In the genomic region with DNA sequence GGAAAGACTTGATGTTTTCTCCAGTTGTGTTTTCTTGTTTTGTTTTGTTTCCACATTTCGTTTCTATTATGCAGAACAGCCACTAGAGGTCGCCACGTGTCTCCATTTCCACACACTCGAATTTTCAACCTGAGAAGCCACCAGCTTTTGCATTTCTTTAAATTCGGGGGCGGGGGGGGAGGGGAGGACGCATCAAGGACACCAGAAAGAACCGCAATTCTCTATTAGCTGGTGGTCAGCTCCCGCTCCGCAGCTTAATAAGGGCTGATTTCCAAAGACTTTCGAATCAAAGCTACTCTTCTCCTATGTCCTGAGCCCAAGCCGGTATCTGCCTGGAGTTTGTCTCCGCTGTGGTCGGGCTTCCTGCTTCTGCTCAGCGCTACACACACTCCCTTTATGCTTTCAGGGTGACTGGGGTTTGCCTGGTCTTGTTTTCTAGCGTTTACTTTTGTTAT, we compare ENCODE assay signal across 8 mouse cellular contexts. TPM values are rescaled to one million over a fixed set of nuclear protein-coding genes. Genes with fewer than 3 reads are reported as not detected.
DNase-seq lines count a peak whose midpoint lies in the region; ATAC-seq and TF ChIP-seq lines count a peak whose summit lies in the region.

No protein-coding gene starts in this region.

- 0% methylated on average over 15 of the region's 16 CpGs for WGBS in lung, postnatal 0 days
- under 1% methylated on average over 16 of the region's 16 CpGs for WGBS in thymus, adult 2 months

- H3K27ac ChIP-seq in ES-E14 (ENCODE audit: insufficient read depth, low read depth, low read length, poor library complexity, severe bottlenecking) = no peak overlapping the region
- H3K27ac ChIP-seq in lung, postnatal 0 days (ENCODE audit: low read length) = no peak overlapping the region
- H3K27ac ChIP-seq in thymus, adult 2 months (ENCODE audit: control insufficient read depth, insufficient read depth, low read length) = no peak overlapping the region

- H3K9ac ChIP-seq in ES-E14 (ENCODE audit: insufficient read depth, low read depth, low read length, poor library complexity, severe bottlenecking) = peak overlapping the region; percentile 31; the same call in 1 of the 2 replicates
- 0 out of 2 replicates have a peak overlapping the region, but pooled peaks have one; percentile 2 for H3K9ac ChIP-seq in lung, postnatal 0 days (replicated peaks; ENCODE audit: low read depth)

- peak; percentile 19 for ATAC-seq in erythroblast, adult 5-6 weeks (replicated peaks; ENCODE audit: low FRiP score, poor library complexity, severe bottlenecking)
- peak; percentile 59 to 61; a peak in 3 of 4 replicates for ATAC-seq in hematopoietic stem cell, adult 5-6 weeks (replicated peaks in 1 of 2; ENCODE audit: insufficient read depth in 1 of 2, low FRiP score in 2 of 2, low TSS enrichment in 1 of 2, low read depth in 1 of 2, poor library complexity in 2 of 2, severe bottlenecking in 2 of 2)
- peak; percentile 68 for ATAC-seq in lung, postnatal 0 days

- no peak for TF ChIP-seq POLR2A in thymus, adult 2 months (IDR thresholded peaks at IDR 0.05; ENCODE audit: control insufficient read depth, extremely low read depth, insufficient read depth, low read length, poor library complexity)

- DNase-seq in ES-E14 (ENCODE audit: low read depth, low spot score) = peak; percentile 75
- DNase-seq in brain, embryonic 18.5 days (ENCODE audit: low read depth, low spot score) = peak; percentile 59
- DNase-seq in layer of hippocampus, adult 9-11 months = peak; percentile 22
- peak; percentile 76 for DNase-seq in lung, postnatal 0 days (ENCODE audit: low spot score)
- DNase-seq in ovary, adult 18-20 months (ENCODE audit: low spot score) = peak; percentile 8
- DNase-seq in thymus, adult 2 months = peak; percentile 56

- peak overlapping the region; percentile 71 for H3K4me2 ChIP-seq in lung, postnatal 0 days (replicated peaks; ENCODE audit: low read depth, low read length)

- TF ChIP-seq EP300 in lung, postnatal 0 days (IDR thresholded peaks at IDR 0.05) = no peak

- H3K4me1 ChIP-seq in ES-E14 (ENCODE audit: control insufficient read depth in 2 of 2, insufficient read depth in 2 of 2, low read length in 2 of 2, poor library complexity in 1 of 2) = peaks cover 2 to 5% of the 10 kb centered on the region in 2 experiments; a peak in 2 of 4 replicates
- H3K4me1 ChIP-seq in lung, postnatal 0 days (ENCODE audit: insufficient read depth, low read depth, low read length) = no peaks in the 10 kb centered on the region
- peaks cover 4% of the 10 kb centered on the region for H3K4me1 ChIP-seq in thymus, adult 2 months (replicated peaks; ENCODE audit: control insufficient read depth, insufficient read depth, low read length)

- H3K4me3 ChIP-seq in ES-E14 (ENCODE audit: insufficient read depth in 1 of 2, low read depth in 1 of 2, low read length in 2 of 2, poor library complexity in 1 of 2, severe bottlenecking in 1 of 2) = peak overlapping the region; percentile 27 to 44
- H3K4me3 ChIP-seq in lung, postnatal 0 days (ENCODE audit: low read depth, low read length) = peak overlapping the region; percentile 53
- H3K4me3 ChIP-seq in thymus, adult 2 months (ENCODE audit: control insufficient read depth, insufficient read depth, low read length) = peak overlapping the region; percentile 57

- in situ Hi-C loops in ES-E14 (cut with MboI; ENCODE audit: low sequenced_read_pairs in 2 of 2, unreplicated experiment in 2 of 2) = loop anchor here (5.0 to 10.0 kb wide), 2 partner anchors 192 to 194 kb away; no protein-coding TSS in a partner anchor

- no peaks in the 10 kb centered on the region for H3K27me3 ChIP-seq in lung, postnatal 0 days (replicated peaks; ENCODE audit: insufficient read depth, low read length)
- no peaks in the 10 kb centered on the region for H3K27me3 ChIP-seq in thymus, adult 2 months (ENCODE audit: control insufficient read depth, insufficient read depth, low read length)

- peak; percentile 78 for TF ChIP-seq CTCF in lung, postnatal 0 days (IDR thresholded peaks at IDR 0.05)
- TF ChIP-seq CTCF in thymus, adult 2 months (IDR thresholded peaks at IDR 0.05; ENCODE audit: borderline replicate concordance, control insufficient read depth, extremely low read depth, insufficient read depth, low read length, poor library complexity) = no peak

- no peaks in the 10 kb centered on the region for H3K36me3 ChIP-seq in ES-E14 (ENCODE audit: control insufficient read depth, insufficient read depth, low read length, poor library complexity, severe bottlenecking)
- no peaks in the 10 kb centered on the region for H3K36me3 ChIP-seq in lung, postnatal 0 days (ENCODE audit: insufficient read depth, low read length)
- no peaks in the 10 kb centered on the region for H3K36me3 ChIP-seq in thymus, adult 2 months (ENCODE audit: control insufficient read depth, insufficient read depth, low read length)

- no peaks in the 10 kb centered on the region for H3K9me3 ChIP-seq in ES-E14 (ENCODE audit: control insufficient read depth, insufficient read depth, low read depth, low read length)
- no peaks in the 10 kb centered on the region for H3K9me3 ChIP-seq in lung, postnatal 0 days (ENCODE audit: low read length)

TF ChIP-seq in ES-E14, 5 proteins besides CTCF, POLR2A, EP300 and RAD21:
- peak; percentile 90 for TF ChIP-seq ZC3H11A (IDR thresholded peaks at IDR 0.05; ENCODE audit: borderline replicate concordance, low read depth, low read length)
- no peak for TF ChIP-seq CHD2 (IDR thresholded peaks at IDR 0.05; ENCODE audit: low read depth, low read length)

RNA-seq across cellular contexts. Expression of a gene that starts 0.6 kb away (rescaled TPM):
- total RNA-seq in ES-E14 (2012; rRNA removed) = 0.09 and 0.21 TPM in 2 replicates
- 1,528 and 1,589 TPM in 2 replicates for total RNA-seq in erythroblast, adult 5-6 weeks (2015; ENCODE audit: low replicate concordance)
- total RNA-seq in erythroblast, adult 5-6 weeks (2017; ENCODE audit: low replicate concordance) = 1,490 and 2,036 TPM in 2 replicates
- 3.9 and 22.8 TPM in 2 replicates for total RNA-seq in hematopoietic stem cell, adult 5-6 weeks (2017)
- 10.0 and 11.0 TPM in 2 replicates for polyA plus RNA-seq in lung, postnatal 0 days (2015; fragmentation: Nextera tagmentation; extraction: Ambion mirVana)
- 0.11 TPM in 1 of 2 replicates, not detected in the other for polyA plus RNA-seq in thymus, adult 2 months (2012; rRNA removed)

Comparison
In these comparisons a context has a peak if more than half of its experiments do, and no peak if none do; other contexts are left out.
1. DNase-seq: peak in every context shown above with its lines; median percentile 76 in lung, postnatal 0 days; 75 in ES-E14; 59 in brain, embryonic 18.5 days; 56 in thymus, adult 2 months; 22 in layer of hippocampus, adult 9-11 months; 8 in ovary, adult 18-20 months.
2. RNA of a gene that starts 0.6 kb away (total RNA-seq): 1,490 to 2,036 TPM in erythroblast, adult 5-6 weeks; 3.9 to 22.8 TPM in hematopoietic stem cell, adult 5-6 weeks and 0.09 to 0.21 TPM in ES-E14; every median in the first group is over 10 times any median in the second.
3. Peak in every context shown above with its lines, with median percentiles within 50 percentile points of each other: H3K4me3 ChIP-seq and ATAC-seq.